In the genomic region with DNA sequence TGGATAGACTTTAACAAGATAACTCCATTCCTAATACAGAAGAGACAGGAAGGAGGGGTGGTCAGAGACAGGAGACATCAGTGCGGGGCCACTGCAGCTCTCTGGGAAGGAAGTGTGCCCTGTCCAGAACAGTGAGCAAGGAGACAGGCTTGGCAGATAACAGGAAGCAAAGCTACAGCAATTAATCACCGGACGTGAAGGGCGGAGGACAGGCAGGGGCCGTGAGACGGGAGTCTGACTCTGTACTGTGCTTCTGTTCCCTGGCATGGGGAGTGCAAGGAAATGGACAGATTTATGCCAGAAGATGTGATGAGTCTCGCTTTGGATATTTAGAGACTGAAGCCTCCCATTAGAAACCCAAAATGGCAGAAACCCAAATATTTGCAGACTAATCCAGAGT, we compare ENCODE assay signal across 10 mouse cellular contexts. TPM values are rescaled to one million over a fixed set of nuclear protein-coding genes. Genes with fewer than 3 reads are reported as not detected.
DNase-seq lines count a peak whose midpoint lies in the region; ATAC-seq lines count a peak whose summit lies in the region.
"Had no signal": no experiment of that assay in that cellular context is flagged by ENCODE, and none has a peak within 500 bp of the region (broad histone marks: within the 10 kb centered on the region; RNA-seq: fewer than 3 reads in every experiment).

No protein-coding gene starts in this region.

- H3K27me3 ChIP-seq in hindbrain, embryonic 14.5 days (ENCODE audit: control insufficient read depth, insufficient read depth, low read length) = no peaks in the 10 kb centered on the region
- no peaks in the 10 kb centered on the region for H3K27me3 ChIP-seq in liver, embryonic 12.5 days (replicated peaks)

- H3K9ac ChIP-seq in hindbrain, embryonic 14.5 days = no peak overlapping the region
- no peak overlapping the region for H3K9ac ChIP-seq in liver, embryonic 12.5 days

- no peak overlapping the region for H3K27ac ChIP-seq in hindbrain, embryonic 14.5 days
- H3K27ac ChIP-seq in liver, embryonic 12.5 days = no peak overlapping the region
- H3K27ac ChIP-seq: macrophage had no signal

- H3K4me3 ChIP-seq in hindbrain, embryonic 14.5 days (replicated peaks; ENCODE audit: low read length) = no peak overlapping the region
- no peak overlapping the region for H3K4me3 ChIP-seq in liver, embryonic 12.5 days
- H3K4me3 ChIP-seq: embryonic facial prominence, embryonic 10.5 days had no signal

- no peaks in the 10 kb centered on the region for H3K9me3 ChIP-seq in hindbrain, embryonic 14.5 days (ENCODE audit: control insufficient read depth, low read length)
- H3K9me3 ChIP-seq in liver, embryonic 12.5 days (replicated peaks) = no peaks in the 10 kb centered on the region
- H3K9me3 ChIP-seq: embryonic facial prominence, embryonic 10.5 days had no signal

- 0 out of 2 replicates have a peak, but pooled peaks have one; percentile 44 for ATAC-seq in hindbrain, embryonic 14.5 days (ENCODE audit: low FRiP score)
- ATAC-seq in liver, embryonic 12.5 days = peak; percentile 44; the same call in 1 of the 2 replicates

- no peaks in the 10 kb centered on the region for H3K36me3 ChIP-seq in hindbrain, embryonic 14.5 days (replicated peaks; ENCODE audit: control insufficient read depth, insufficient read depth)
- no peaks in the 10 kb centered on the region for H3K36me3 ChIP-seq in liver, embryonic 12.5 days
- H3K36me3 ChIP-seq: embryonic facial prominence, embryonic 10.5 days had no signal

- WGBS in hindbrain, embryonic 14.5 days = 36% methylated on average over 7 of the region's 7 CpGs
- WGBS in liver, embryonic 12.5 days (ENCODE audit: insufficient replicate concordance) = 15% methylated on average over 7 of the region's 7 CpGs

- no peak overlapping the region for H3K4me2 ChIP-seq in hindbrain, embryonic 14.5 days (replicated peaks)
- no peak overlapping the region for H3K4me2 ChIP-seq in liver, embryonic 12.5 days

- peaks cover 37% of the 10 kb centered on the region for H3K4me1 ChIP-seq in hindbrain, embryonic 14.5 days (replicated peaks; ENCODE audit: control insufficient read depth, insufficient read depth, low read length)
- no peaks in the 10 kb centered on the region; the same call in 1 of the 2 replicates for H3K4me1 ChIP-seq in liver, embryonic 12.5 days

- DNase-seq in adrenal gland, adult 2 months = peak; percentile 52
- DNase-seq in adrenal gland, postnatal 4 days (ENCODE audit: low spot score in 2 of 2) = no peak
- peak; percentile 31 for DNase-seq in 3T3-L1 (ENCODE audit: low read depth, low spot score)
- DNase-seq in hindbrain, embryonic 14.5 days (ENCODE audit: low spot score) = no peak
- no peak for DNase-seq in frontal cortex, postnatal 14 days (ENCODE audit: low spot score in 2 of 2)
- DNase-seq in gastrocnemius, postnatal 25 days = no peak
- no peak for DNase-seq in thymus, postnatal 4 days

RNA-seq across cellular contexts. Expression of gene Npas3, which starts 47.3 kb away (rescaled TPM):
- total RNA-seq in adrenal gland, adult 2 months (2021) = 1 to 10 TPM; 2.1 to 4.4 TPM
- polyA plus RNA-seq in adrenal gland, adult 2 months (2012; rRNA removed) = 0.98 and 2.3 TPM in 2 replicates
- total RNA-seq in adrenal gland, postnatal 4 days (2021) = 1 to 10 TPM; 3.4 to 5.0 TPM
- 25.9 and 31.5 TPM in 2 replicates for polyA plus RNA-seq in hindbrain, embryonic 14.5 days (2014; fragmentation: Nextera tagmentation; extraction: Ambion mirVana)
- polyA plus RNA-seq in liver, embryonic 12.5 days (2016; fragmentation: Nextera tagmentation; extraction: Ambion mirVana) = 0.47 and 0.70 TPM in 2 replicates
- under 1 TPM; 0.23 to 0.24 TPM for total RNA-seq in gastrocnemius, postnatal 25 days (2021)
- polyA plus RNA-seq: macrophage had no signal

Comparison
In these comparisons a context has a peak if more than half of its experiments do, and no peak if none do; other contexts are left out.
1. DNase-seq: peak in adrenal gland, adult 2 months (single experiment) and 3T3-L1 (single experiment); none in adrenal gland, postnatal 4 days (0 of 2), hindbrain, embryonic 14.5 days (single experiment), frontal cortex, postnatal 14 days (0 of 2), gastrocnemius, postnatal 25 days (single experiment) and thymus, postnatal 4 days (single experiment).